Mouse (Mus musculus) hindbrain, embryonic 12.5 days (tissue): ENCODE measurements around the gene Tnfsfm13. TPM values are rescaled to one million over a fixed set of nuclear protein-coding genes. Genes with fewer than 3 reads are reported as not detected.

Source experiments
- ATAC-seq: fragments of 200-750 bp; cut with Nextera tagmentation; 2 replicates; pipeline ENCODE4 v1.8.0; 2017; ENCODE audit warnings: moderate TSS enrichment; ENCODE audit not compliant: low FRiP score
- H3K27ac ChIP-seq: fragments of 300-500 bp; sonication (generic); 2 replicates; pipeline ENCODE4 v1.5.1; 2016; ENCODE audit warnings: mild to moderate bottlenecking
- H3K27me3 ChIP-seq: fragments of 300-500 bp; sonication (generic); 2 replicates; pipeline ENCODE4 v1.6.1; 2016; ENCODE audit warnings: mild to moderate bottlenecking
- H3K36me3 ChIP-seq: fragments of 300-500 bp; sonication (generic); 2 replicates; pipeline ENCODE4 v1.6.1; 2016; ENCODE audit warnings: mild to moderate bottlenecking
- H3K4me1 ChIP-seq: fragments of 300-500 bp; sonication (generic); 2 replicates; pipeline ENCODE4 v1.6.1; 2016
- H3K4me2 ChIP-seq: fragments of 300-500 bp; sonication (generic); replicated peaks from 2 replicates; pipeline ENCODE4 v1.6.1; 2016; ENCODE audit warnings: mild to moderate bottlenecking
- H3K4me3 ChIP-seq: fragments of 300-500 bp; sonication (generic); 2 replicates; pipeline ENCODE4 v1.5.1; 2016; ENCODE audit warnings: mild to moderate bottlenecking
- H3K9ac ChIP-seq: fragments of 300-500 bp; sonication (generic); 2 replicates; pipeline ENCODE4 v1.6.1; 2016; ENCODE audit warnings: mild to moderate bottlenecking, moderate library complexity
- H3K9me3 ChIP-seq: fragments of 300-500 bp; sonication (generic); replicated peaks from 2 replicates; pipeline ENCODE4 v1.6.1; 2016; ENCODE audit warnings: mild to moderate bottlenecking
- WGBS: fragments of 180-500 bp; shearing (Covaris S2); methylation state at CpG from one replicate; pipeline ENCODE4 v1.1.7; 2016; 5-methylcytosine and 5-hydroxymethylcytosine counted together
- polyA plus RNA-seq: library from polyadenylated mRNA; unstranded; fragments of >200 nt; fragmentation: Nextera tagmentation; extraction: Ambion mirVana; gene quantifications from 2 replicates; pipeline ENCODE4 v1.2.1, GENCODE M21; 2016

Tnfsfm13 gene
- polyA plus RNA-seq, 1 experiment from 2014 or later, result 0.80 TPM

DNA sequence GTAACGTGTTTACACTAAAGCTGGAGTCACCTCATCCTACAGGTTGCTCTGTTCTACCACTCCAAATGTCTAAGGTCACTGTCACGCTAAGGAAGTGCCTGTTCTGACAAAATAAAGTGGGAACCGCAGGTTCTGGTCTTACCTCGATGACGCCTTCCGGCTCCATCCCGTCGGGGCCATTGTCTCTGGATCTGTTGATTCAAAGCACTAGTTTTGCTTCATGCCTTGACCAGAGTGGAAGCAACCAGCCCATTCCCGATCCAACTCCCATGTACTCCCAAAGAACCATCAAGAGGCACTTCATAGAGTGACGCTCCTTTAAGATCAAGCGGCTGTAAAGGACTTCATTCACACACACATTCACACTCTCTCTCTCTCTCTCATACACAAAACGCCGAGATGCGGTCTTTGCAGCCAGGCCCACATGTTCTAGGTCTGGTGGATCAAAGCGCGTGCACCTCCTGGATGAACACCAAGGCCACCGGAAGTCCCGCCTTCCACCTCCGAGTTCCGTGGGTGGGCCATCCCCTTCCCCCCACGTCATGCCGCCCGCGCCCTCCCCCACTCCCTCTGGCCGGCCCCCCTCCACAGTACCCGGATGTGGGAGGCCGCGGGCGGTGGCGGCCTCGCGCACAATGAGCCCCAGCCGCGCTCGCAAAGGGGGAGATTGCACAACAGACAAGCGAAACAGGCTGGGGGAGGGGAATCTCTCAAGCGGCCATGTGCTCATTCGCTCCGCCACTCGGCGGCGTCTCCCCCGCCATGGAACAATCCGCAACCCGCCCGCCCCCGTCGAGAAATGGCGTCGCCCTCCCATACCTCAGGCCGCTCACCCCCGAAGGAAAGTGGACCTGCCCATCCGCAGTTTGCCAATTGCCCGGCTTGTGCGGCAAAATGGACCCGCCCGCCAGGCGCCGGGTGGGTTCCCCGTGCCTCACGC, 24.8 kb downstream of the Tnfsfm13 start:
- Histone ChIP-seq H3K9ac (peak overlapping the region; percentile 99), H3K4me3 (peak overlapping the region; percentile 89), H3K4me1 (peaks cover 30% of the 10 kb centered on the region), H3K9me3 (no peaks in the 10 kb centered on the region), H3K36me3 (peaks cover 74% of the 10 kb centered on the region), H3K4me2 (peak overlapping the region; percentile 97), H3K27me3 (no peaks in the 10 kb centered on the region), H3K27ac (peak overlapping the region; percentile 96)
- WGBS, result 1% methylated on average over 58 of the region's 61 CpGs
- ATAC-seq, result peak; percentile 64

DNA sequence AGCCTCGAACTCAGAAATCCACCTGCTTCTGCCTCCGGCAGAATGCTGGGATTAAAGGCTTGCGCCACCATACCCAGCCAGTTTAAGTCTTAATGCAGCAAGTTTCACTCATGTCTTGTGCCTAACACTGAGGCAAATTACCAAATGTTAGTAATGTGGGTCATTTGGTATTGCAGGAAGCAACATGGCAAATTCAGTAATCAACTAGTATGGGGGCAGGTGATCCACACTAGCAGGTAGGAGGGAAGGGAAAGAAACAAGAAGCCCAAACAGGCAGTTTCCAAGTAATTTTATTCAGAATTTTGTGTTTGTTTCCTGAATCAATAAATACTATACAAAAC, 29.3 kb downstream of the Tnfsfm13 start:
- H3K4me1 ChIP-seq, result peaks cover 29% of the 10 kb centered on the region
- H3K27me3 ChIP-seq, result no peaks in the 10 kb centered on the region
- no peak overlapping the region for H3K4me3 ChIP-seq
- no peak overlapping the region for H3K27ac ChIP-seq
- 89% methylated on average over 3 of the region's 3 CpGs for WGBS
- no peak overlapping the region for H3K4me2 ChIP-seq
- peaks cover 70% of the 10 kb centered on the region for H3K36me3 ChIP-seq
- no peak overlapping the region for H3K9ac ChIP-seq
- H3K9me3 ChIP-seq, result no peaks in the 10 kb centered on the region
- no peak for ATAC-seq

DNA sequence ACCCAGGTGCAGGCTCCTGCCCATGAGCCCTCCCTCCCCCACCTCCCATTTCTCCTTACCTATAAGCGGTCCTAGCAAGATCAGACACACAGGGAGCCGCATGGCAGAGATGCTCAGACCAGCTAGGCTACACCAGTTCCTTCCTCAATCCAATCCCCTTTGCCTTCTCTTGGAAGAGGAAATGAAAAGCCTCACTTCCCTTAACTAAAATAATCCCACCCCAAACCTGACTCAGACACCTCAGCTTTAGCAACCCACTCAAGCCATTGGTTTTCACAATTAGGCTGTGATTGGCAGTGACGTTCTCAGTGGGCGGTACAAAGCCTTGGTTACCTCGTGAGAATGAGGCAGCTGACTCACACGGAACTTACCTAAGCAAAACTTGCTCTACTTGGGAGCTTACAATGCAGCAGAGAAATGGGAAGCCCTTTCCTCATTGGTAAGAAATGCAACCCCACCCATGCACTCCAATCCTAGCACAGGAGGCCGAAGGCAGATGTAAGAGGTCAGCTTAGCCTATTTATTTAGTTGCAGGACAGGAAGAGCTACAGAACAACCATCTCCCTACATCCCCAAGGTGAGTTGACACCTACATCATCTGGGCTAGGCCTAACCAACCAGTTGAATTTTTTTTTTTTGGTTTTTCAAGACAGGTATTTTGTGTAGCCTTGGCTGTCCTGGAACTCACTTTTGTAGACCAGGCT, 29.8 kb downstream of the Tnfsfm13 start, which contains the start of gene Cd68:
Gene Cd68, minus strand, starts transcription at position 193 of the 704 bp plus-strand sequence.
- Histone ChIP-seq H3K9me3 (no peaks in the 10 kb centered on the region), H3K4me1 (peaks cover 35% of the 10 kb centered on the region), H3K9ac (no peak within 1 kb of the TSS), H3K4me3 (no peak within 1 kb of the TSS), H3K27ac (peak within 1 kb of the TSS; percentile 37; the same call in 1 of the 2 replicates), H3K4me2 (no peak within 1 kb of the TSS), H3K36me3 (peaks cover 70% of the 10 kb centered on the region), H3K27me3 (no peaks in the 10 kb centered on the region)
- 28% methylated on average over 7 of the region's 7 CpGs for WGBS
- no peak for ATAC-seq

DNA sequence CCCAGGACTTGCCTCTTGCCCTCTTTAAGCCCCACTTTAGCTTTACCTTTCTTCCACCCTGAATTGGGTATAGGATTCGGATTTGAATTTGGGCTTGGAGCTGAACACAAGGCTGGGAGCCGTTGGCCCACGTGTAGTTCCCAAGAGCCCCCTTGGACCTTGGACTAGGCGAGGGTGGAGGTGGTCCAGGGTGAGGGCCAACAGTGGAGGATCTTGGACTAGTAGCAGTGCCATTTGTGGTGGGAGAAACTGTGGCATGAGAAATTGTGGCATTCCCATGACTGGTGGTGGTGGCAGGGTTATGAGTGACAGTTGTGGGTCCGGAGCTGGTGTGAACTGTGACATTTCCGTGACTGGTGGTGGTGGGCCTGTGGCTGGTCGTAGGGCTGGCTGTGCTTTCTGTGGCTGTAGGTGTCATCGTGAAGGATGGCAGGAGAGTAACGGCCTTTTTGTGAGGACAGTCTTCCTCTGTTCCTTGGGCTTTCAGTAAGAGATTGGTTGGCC, 30.4 kb downstream of the Tnfsfm13 start:
- Histone ChIP-seq H3K36me3 (peaks cover 66% of the 10 kb centered on the region), H3K4me2 (no peak overlapping the region), H3K27me3 (no peaks in the 10 kb centered on the region), H3K4me3 (no peak overlapping the region), H3K9ac (no peak overlapping the region), H3K27ac (peak overlapping the region; percentile 37; the same call in 1 of the 2 replicates), H3K4me1 (peaks cover 36% of the 10 kb centered on the region), H3K9me3 (no peaks in the 10 kb centered on the region)
- 75% methylated on average over 9 of the region's 9 CpGs for WGBS
- ATAC-seq, result no peak

DNA sequence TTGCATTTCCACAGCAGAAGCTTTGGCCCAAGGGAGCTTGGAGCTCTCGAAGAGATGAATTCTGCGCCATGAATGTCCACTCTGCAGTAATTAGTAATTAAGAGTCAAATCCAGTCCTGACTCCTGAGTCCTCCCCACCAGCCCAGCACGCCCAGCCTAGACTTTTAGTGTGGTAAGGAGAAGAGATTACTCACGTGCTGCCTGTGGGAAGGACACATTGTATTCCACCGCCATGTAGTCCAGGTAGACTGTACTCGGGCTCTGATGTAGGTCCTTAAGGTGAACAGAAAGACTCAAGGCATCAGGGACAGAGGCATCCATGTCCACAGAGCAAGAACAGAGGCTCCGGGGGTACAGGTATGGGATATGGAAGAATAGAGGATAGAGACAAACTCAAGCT, 31.1 kb downstream of the Tnfsfm13 start:
- H3K9me3 ChIP-seq, result no peaks in the 10 kb centered on the region
- WGBS, result 96% methylated on average over 7 of the region's 7 CpGs
- H3K4me3 ChIP-seq, result no peak overlapping the region
- no peaks in the 10 kb centered on the region for H3K27me3 ChIP-seq
- 0 out of 2 replicates have a peak overlapping the region, but pooled peaks have one; percentile 30 for H3K27ac ChIP-seq
- H3K9ac ChIP-seq, result no peak overlapping the region
- H3K4me2 ChIP-seq, result no peak overlapping the region
- H3K4me1 ChIP-seq, result peaks cover 29% of the 10 kb centered on the region
- peaks cover 59% of the 10 kb centered on the region for H3K36me3 ChIP-seq
- ATAC-seq, result no peak

DNA sequence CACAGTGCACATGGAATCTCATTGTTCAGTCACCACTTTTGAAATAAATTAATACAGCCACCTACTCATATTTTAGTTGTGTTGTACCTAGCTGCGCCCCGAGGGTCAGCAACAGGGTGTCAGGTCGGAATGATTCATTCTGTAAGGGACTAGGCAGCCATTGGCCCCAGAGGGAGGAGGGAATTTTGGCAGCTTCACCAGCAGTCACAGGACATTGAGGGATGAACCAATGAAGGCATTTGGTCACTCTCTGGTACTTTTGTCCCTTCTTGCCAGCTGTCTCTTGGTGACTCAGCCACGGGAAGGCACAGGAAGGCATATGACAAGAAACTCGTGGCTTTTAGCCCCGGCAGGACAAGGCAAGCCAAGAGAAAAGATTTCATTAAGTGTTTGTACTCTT, 32.1 kb downstream of the Tnfsfm13 start:
- 91% methylated on average over 6 of the region's 6 CpGs for WGBS
- Histone ChIP-seq H3K36me3 (peaks cover 53% of the 10 kb centered on the region), H3K27me3 (no peaks in the 10 kb centered on the region), H3K27ac (peak overlapping the region; percentile 97; the same call in 1 of the 2 replicates), H3K9ac (no peak overlapping the region), H3K9me3 (no peaks in the 10 kb centered on the region), H3K4me2 (no peak overlapping the region), H3K4me3 (no peak overlapping the region), H3K4me1 (peaks cover 21% of the 10 kb centered on the region)
- ATAC-seq, result no peak

DNA sequence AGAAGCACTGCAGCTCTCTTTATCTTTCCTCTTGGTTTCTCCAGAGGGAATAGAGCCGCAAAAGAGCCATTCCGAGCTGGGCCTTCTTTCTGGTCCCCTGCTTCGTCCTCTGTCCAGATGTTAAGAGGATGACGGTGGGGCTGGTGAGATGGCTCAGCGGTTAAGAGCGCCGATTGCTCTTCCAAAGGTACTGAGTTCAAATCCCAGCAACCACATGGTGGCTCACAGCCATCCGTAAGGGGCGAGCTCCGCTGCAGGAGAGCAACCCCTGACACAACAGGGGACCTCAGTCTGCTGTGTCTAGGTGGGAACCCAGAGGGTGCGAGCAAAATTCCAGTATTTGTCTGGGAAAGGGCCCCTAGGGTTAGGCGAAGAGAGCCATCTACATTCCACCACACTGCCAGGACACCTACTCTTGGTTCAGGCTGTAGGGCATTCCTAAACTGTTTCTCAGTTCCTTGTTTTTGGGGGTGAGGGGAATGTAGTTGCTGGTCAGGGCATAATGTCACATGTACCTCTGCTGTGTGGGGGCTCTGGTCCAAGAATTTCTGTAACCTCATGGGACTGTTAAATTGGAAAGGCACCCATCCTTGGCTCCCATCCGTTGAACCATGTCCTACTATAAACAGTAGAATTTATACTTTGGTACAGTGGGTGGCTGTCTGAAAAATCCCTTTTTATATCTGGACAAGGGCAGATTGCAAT, 32.8 kb downstream of the Tnfsfm13 start:
- Histone ChIP-seq H3K9me3 (no peaks in the 10 kb centered on the region), H3K4me3 (peak overlapping the region; percentile 48), H3K27ac (peak overlapping the region; percentile 97), H3K4me2 (peak overlapping the region; percentile 57), H3K9ac (peak overlapping the region; percentile 61), H3K27me3 (no peaks in the 10 kb centered on the region), H3K36me3 (peaks cover 53% of the 10 kb centered on the region), H3K4me1 (peaks cover 20% of the 10 kb centered on the region)
- ATAC-seq, result peak; percentile 51
- 65% methylated on average over 13 of the region's 13 CpGs for WGBS

DNA sequence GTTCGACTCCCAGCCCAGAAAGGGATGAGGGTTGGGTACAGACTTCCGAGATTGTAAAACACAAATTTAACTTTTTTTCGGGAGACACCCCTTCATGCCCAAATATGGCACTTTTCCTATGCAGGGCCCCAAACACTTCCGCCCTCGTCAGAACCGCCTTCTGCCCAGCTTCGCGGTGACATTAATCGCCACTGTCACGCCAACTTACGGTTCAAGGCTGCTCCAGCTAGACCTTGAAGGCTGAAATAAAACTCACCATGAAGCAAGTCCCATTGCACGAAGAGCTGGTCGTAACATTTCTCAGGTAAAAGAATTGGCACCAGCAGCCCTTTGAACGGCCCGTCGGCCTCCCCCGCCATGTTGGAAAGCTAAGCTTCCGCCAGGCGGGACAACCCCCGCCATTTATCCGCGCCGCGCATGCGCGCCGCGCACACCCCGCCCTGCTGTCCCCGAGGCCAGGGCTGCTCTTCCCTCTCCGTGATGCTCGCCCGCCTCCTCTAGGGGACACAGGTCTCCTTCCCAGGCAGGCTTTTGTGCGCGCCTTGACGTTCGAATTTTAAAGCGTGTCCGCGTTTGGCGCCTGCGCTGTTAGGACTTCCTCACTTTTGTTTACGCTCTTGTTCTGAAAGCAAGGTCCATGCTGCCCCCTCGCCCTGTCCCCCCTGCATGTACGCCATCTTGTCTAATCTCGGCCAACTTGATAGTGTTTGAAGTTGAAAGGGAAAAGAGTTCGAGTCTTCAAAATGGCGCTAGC, 33.5 kb downstream of the Tnfsfm13 start, which contains the start of gene Mpdu1:
Gene Mpdu1, minus strand, starts transcription at position 430 of the 754 bp plus-strand sequence.
- peak within 1 kb of the TSS; percentile 61 for H3K9ac ChIP-seq
- H3K27me3 ChIP-seq, result no peaks in the 10 kb centered on the region
- peaks cover 53% of the 10 kb centered on the region for H3K36me3 ChIP-seq
- ATAC-seq, result peak; percentile 96
- H3K4me3 ChIP-seq, result peak within 1 kb of the TSS; percentile 48
- WGBS, result under 1% methylated on average over 48 of the region's 48 CpGs
- H3K4me2 ChIP-seq, result peak within 1 kb of the TSS; percentile 57
- H3K9me3 ChIP-seq, result no peaks in the 10 kb centered on the region
- peak within 1 kb of the TSS; percentile 97 for H3K27ac ChIP-seq
- H3K4me1 ChIP-seq, result peaks cover 20% of the 10 kb centered on the region

DNA sequence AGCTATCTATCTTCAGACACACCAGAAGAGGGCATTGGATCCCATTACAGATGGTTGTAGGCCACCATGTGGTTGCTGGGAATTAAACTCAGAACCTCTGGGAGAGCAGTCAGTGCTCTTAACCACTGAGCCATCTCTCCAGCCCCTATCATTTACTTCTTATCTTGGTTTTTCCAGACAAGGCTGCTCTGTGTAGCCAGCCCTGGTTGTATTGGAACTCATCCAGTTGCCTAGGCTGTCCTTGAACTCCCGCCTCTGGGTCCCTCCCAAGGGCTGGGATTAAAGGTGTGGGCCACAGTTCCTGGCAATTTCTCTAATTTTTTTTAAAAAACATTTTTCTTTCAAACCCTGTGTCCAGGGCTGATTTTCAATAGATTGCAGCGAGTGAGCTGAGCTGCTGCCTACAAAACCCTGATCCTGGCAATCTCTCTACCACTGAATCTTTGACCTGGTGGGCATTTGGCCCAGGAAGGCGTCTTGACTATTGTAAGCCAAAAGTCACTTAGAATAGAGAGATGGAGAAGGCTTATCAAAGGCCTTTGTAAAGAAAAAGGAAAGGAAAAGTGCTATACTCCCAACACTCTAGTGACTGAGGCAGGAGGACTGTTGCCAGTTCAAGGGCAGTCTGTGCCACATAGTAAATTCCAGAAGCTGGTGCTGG, 34.5 kb downstream of the Tnfsfm13 start:
- H3K36me3 ChIP-seq, result peaks cover 56% of the 10 kb centered on the region
- ATAC-seq, result no peak
- no peaks in the 10 kb centered on the region for H3K27me3 ChIP-seq
- H3K9ac ChIP-seq, result peak overlapping the region; percentile 61
- no peaks in the 10 kb centered on the region for H3K9me3 ChIP-seq
- peaks cover 27% of the 10 kb centered on the region for H3K4me1 ChIP-seq
- peak overlapping the region; percentile 57 for H3K4me2 ChIP-seq
- WGBS, result 81% methylated on average over 3 of the region's 3 CpGs
- H3K27ac ChIP-seq, result peak overlapping the region; percentile 97
- peak overlapping the region; percentile 48 for H3K4me3 ChIP-seq

DNA sequence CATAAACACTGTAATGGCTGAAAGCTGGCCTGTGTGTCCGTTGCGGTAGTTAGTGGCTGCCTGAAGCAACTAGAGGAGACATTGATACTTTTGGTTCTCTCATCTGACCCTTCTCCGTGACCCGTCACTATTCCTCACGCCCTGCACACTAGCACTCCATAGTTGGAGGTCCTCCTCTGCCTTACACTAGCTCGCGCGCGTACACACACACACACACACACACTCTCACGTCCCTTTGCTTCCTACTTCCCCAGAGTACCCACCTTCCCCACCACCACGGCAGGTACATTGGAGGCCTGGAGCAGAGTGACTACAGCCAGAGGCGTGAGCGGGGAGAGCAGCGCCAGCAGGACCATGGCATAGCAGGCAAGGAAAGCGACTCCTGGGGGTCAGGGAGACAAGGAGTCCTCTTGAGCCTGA, 38.4 kb downstream of the Tnfsfm13 start:
- Histone ChIP-seq H3K4me2 (no peak overlapping the region), H3K9me3 (no peaks in the 10 kb centered on the region), H3K4me1 (peaks cover 22% of the 10 kb centered on the region), H3K9ac (no peak overlapping the region), H3K27me3 (no peaks in the 10 kb centered on the region), H3K36me3 (peaks cover 53% of the 10 kb centered on the region), H3K4me3 (no peak overlapping the region), H3K27ac (no peak overlapping the region)
- 83% methylated on average over 15 of the region's 15 CpGs for WGBS
- no peak for ATAC-seq
